In genomic region chr9:110689261-110689779, GRCm38 (mm10) we compare ENCODE assay signal across 13 mouse cellular contexts. TPM values are rescaled to one million over a fixed set of nuclear protein-coding genes. Genes with fewer than 3 reads are reported as not detected.
DNase-seq lines count a peak whose midpoint lies in the region; ATAC-seq and TF ChIP-seq lines count a peak whose summit lies in the region.
"Had no signal": no experiment of that assay in that cellular context is flagged by ENCODE, and none has a peak within 500 bp of the region (broad histone marks: within the 10 kb centered on the region; RNA-seq: fewer than 3 reads in every experiment).

No protein-coding gene starts in this region.

- H3K4me1 ChIP-seq in kidney, adult 2 months (ENCODE audit: control insufficient read depth, insufficient read depth, low read length), result peaks cover 56% of the 10 kb centered on the region
- H3K4me1 ChIP-seq in liver, embryonic 13.5 days (replicated peaks), result peaks cover 38% of the 10 kb centered on the region

- H3K4me2 ChIP-seq in liver, embryonic 13.5 days, result peak overlapping the region; percentile 29
- H3K4me2 ChIP-seq: forebrain, embryonic 15.5 days; heart, embryonic 12.5 days had no signal

- H3K9ac ChIP-seq in liver, embryonic 13.5 days, result peak overlapping the region; percentile 17; the same call in 1 of the 2 replicates
- H3K9ac ChIP-seq: forebrain, embryonic 15.5 days; heart, embryonic 12.5 days had no signal

- DNase-seq in cerebellum, postnatal 25 days, result peak; percentile 36 to 50
- no peak for DNase-seq in cerebellum, adult 11 months
- peak; percentile 96 for DNase-seq in kidney, adult 2 months
- DNase-seq in liver, embryonic 13.5 days, result no peak
- peak; percentile 76 for DNase-seq in lung, postnatal 36 days
- no peak for DNase-seq in frontal cortex, postnatal 14 days (ENCODE audit: low spot score in 2 of 2)
- no peak for DNase-seq in neural tube, embryonic 10.5 days (ENCODE audit: extremely low spot score, low spot score)
- DNase-seq in gastrocnemius, adult 18-20 months (ENCODE audit: low spot score), result no peak

- H3K27ac ChIP-seq in kidney, adult 2 months (ENCODE audit: insufficient read depth, low read depth, low read length), result peak overlapping the region; percentile 97
- no peak overlapping the region for H3K27ac ChIP-seq in liver, embryonic 13.5 days
- H3K27ac ChIP-seq: forebrain, embryonic 15.5 days had no signal

- 40% methylated on average over 8 of the region's 8 CpGs for WGBS in kidney, adult 2 months
- 73% methylated on average over 8 of the region's 8 CpGs for WGBS in liver, embryonic 13.5 days (ENCODE audit: insufficient replicate concordance)

- TF ChIP-seq CTCF in kidney, adult 2 months (conservative IDR thresholded peaks at IDR 0.05; ENCODE audit: insufficient read depth, insufficient read length, low read depth, low read length), result 0 out of 2 replicates have a peak, but pooled peaks have one; percentile 22

- no peaks in the 10 kb centered on the region for H3K27me3 ChIP-seq in kidney, adult 2 months (replicated peaks; ENCODE audit: control insufficient read depth, insufficient read depth, low read length)
- no peaks in the 10 kb centered on the region for H3K27me3 ChIP-seq in liver, embryonic 13.5 days
- H3K27me3 ChIP-seq: forebrain, embryonic 15.5 days; heart, embryonic 12.5 days had no signal

- H3K4me3 ChIP-seq in kidney, adult 2 months (ENCODE audit: insufficient read depth, low read depth, low read length), result peak overlapping the region; percentile 18; the same call in 1 of the 2 replicates
- H3K4me3 ChIP-seq in liver, embryonic 13.5 days (replicated peaks), result no peak overlapping the region
- H3K4me3 ChIP-seq: forebrain, embryonic 15.5 days; heart, embryonic 12.5 days had no signal

- H3K9me3 ChIP-seq in liver, embryonic 13.5 days (replicated peaks), result no peaks in the 10 kb centered on the region
- H3K9me3 ChIP-seq: forebrain, embryonic 15.5 days; heart, embryonic 12.5 days had no signal

- no peaks in the 10 kb centered on the region for H3K36me3 ChIP-seq in kidney, adult 2 months (ENCODE audit: control insufficient read depth, insufficient read depth, low read length)
- peaks cover 5% of the 10 kb centered on the region; the same call in 1 of the 2 replicates for H3K36me3 ChIP-seq in liver, embryonic 13.5 days

- no peak for ATAC-seq in liver, embryonic 13.5 days (ENCODE audit: low read depth)
- ATAC-seq: forebrain, embryonic 15.5 days; hindbrain, embryonic 16.5 days had no signal

- TF ChIP-seq POLR2A in kidney, adult 2 months (IDR thresholded peaks at IDR 0.05; ENCODE audit: low read depth, low read length), result no peak

RNA-seq across cellular contexts. Expression of gene Ccdc12, which starts 33.0 kb away (rescaled TPM):
- polyA plus RNA-seq in kidney, adult 2 months (2012; rRNA removed), result 95.9 and 125 TPM in 2 replicates
- polyA plus RNA-seq in liver, embryonic 13.5 days (2015; fragmentation: Nextera tagmentation; extraction: Ambion mirVana), result 84.4 and 86.3 TPM in 2 replicates
- 10 to 100 TPM; 42.4 to 45.8 TPM for total RNA-seq in gastrocnemius, adult 18-20 months (2021)

RNA-seq across cellular contexts. Expression of gene Nbeal2, which starts 35.4 kb away (rescaled TPM):
- 41.6 and 49.2 TPM in 2 replicates for polyA plus RNA-seq in kidney, adult 2 months (2012; rRNA removed)
- 1.6 and 2.1 TPM in 2 replicates for polyA plus RNA-seq in liver, embryonic 13.5 days (2015; fragmentation: Nextera tagmentation; extraction: Ambion mirVana)
- total RNA-seq in gastrocnemius, adult 18-20 months (2021), result 1 to 10 TPM; 3.6 to 3.7 TPM

RNA-seq across cellular contexts. Expression of gene Myl3, which starts 52.3 kb away (rescaled TPM):
- 1.6 and 11.5 TPM in 2 replicates for polyA plus RNA-seq in kidney, adult 2 months (2012; rRNA removed)
- polyA plus RNA-seq in liver, embryonic 13.5 days (2015; fragmentation: Nextera tagmentation; extraction: Ambion mirVana), result 0.56 and 5.4 TPM in 2 replicates
- total RNA-seq in gastrocnemius, adult 18-20 months (2021), result 100 to 1,000 TPM; 624 to 860 TPM
- total RNA-seq: left cerebral cortex, adult 18-20 months; megakaryocyte, adult 5-6 weeks had no signal

RNA-seq across cellular contexts. Expression of gene Pth1r, which starts 57.6 kb away (rescaled TPM):
- 740 and 847 TPM in 2 replicates for polyA plus RNA-seq in kidney, adult 2 months (2012; rRNA removed)
- polyA plus RNA-seq in liver, embryonic 13.5 days (2015; fragmentation: Nextera tagmentation; extraction: Ambion mirVana), result 4.7 and 5.8 TPM in 2 replicates
- 1 to 10 TPM in 1 of 2 experiments, under 1 TPM in 1; 0.82 to 1.1 TPM for total RNA-seq in gastrocnemius, adult 18-20 months (2021)
- total RNA-seq: megakaryocyte, adult 5-6 weeks had no signal

Comparison
In these comparisons a context has a peak if more than half of its experiments do, and no peak if none do; other contexts are left out.
1. DNase-seq: peak in cerebellum, postnatal 25 days (2 of 2), kidney, adult 2 months (single experiment) and lung, postnatal 36 days (single experiment); none in cerebellum, adult 11 months (single experiment), liver, embryonic 13.5 days (single experiment), frontal cortex, postnatal 14 days (0 of 2), neural tube, embryonic 10.5 days (single experiment) and gastrocnemius, adult 18-20 months (single experiment).
2. RNA of gene Nbeal2, which starts 35.4 kb away (polyA plus RNA-seq): 41.6 to 49.2 TPM in kidney, adult 2 months; 1.6 to 2.1 TPM in liver, embryonic 13.5 days; every median in the first group is over 10 times any median in the second.